Mouse (Mus musculus) C2C12 (cell line): ENCODE results near the gene Bmpr1a. TPM values are rescaled to one million over a fixed set of nuclear protein-coding genes. Genes with fewer than 3 reads are reported as not detected.

Source experiments
- H3K27me3 ChIP-seq: one replicate; pipeline ENCODE4 v1.6.1; 2011; ENCODE audit not compliant: control insufficient read depth, insufficient read depth, insufficient read length
- H3K36me3 ChIP-seq: one replicate; pipeline ENCODE4 v1.6.1; 2011; ENCODE audit not compliant: control insufficient read depth, insufficient read depth
- H3K4me3 ChIP-seq: one replicate; pipeline ENCODE4 v1.5.1; 2011; ENCODE audit warnings: mild to moderate bottlenecking, control low read depth; ENCODE audit not compliant: poor library complexity, insufficient read depth, severe bottlenecking
- H3K79me2 ChIP-seq: one replicate; pipeline ENCODE4 v1.6.1; 2011; ENCODE audit not compliant: control insufficient read depth, insufficient read depth
- H3K79me3 ChIP-seq: one replicate; pipeline ENCODE4 v1.6.1; 2011; ENCODE audit warnings: low read depth, control low read depth
- H3ac ChIP-seq: one replicate; pipeline ENCODE3; 2011; ENCODE audit warnings: low read depth; ENCODE audit not compliant: control insufficient read depth, insufficient read length
- CEBPB ChIP-seq: IDR thresholded peaks from one replicate; pipeline ENCODE4 v1.6.1; 2011; ENCODE audit warnings: low read depth, mild to moderate bottlenecking, control low read depth, moderate library complexity
- CTCF ChIP-seq: IDR thresholded peaks from one replicate; pipeline ENCODE4 v1.5.1; 2011; ENCODE audit not compliant: control insufficient read depth, insufficient read depth, insufficient read length
- FOSL1 ChIP-seq: IDR thresholded peaks from one replicate; pipeline ENCODE4 v1.8.0; 2011; ENCODE audit warnings: mild to moderate bottlenecking, low read length; ENCODE audit not compliant: poor library complexity, insufficient read depth, severe bottlenecking
- MAX ChIP-seq: IDR thresholded peaks from one replicate; pipeline ENCODE4 v1.6.1; 2011; ENCODE audit warnings: mild to moderate bottlenecking, control low read depth
- MYOD1 ChIP-seq: IDR thresholded peaks from one replicate; pipeline ENCODE4 v1.6.1; 2011; ENCODE audit warnings: low read depth; ENCODE audit not compliant: control insufficient read depth, insufficient read length
- MYOG ChIP-seq: IDR thresholded peaks from one replicate; pipeline ENCODE4 v1.6.1; 2011; ENCODE audit not compliant: control insufficient read depth, insufficient read length; ENCODE audit errors: extremely low read depth
- USF1 ChIP-seq: IDR thresholded peaks from one replicate; pipeline ENCODE4 v1.6.1; 2011; ENCODE audit warnings: low read depth, mild to moderate bottlenecking, control low read depth, moderate library complexity
- polyA plus RNA-seq: library from polyadenylated mRNA; unstranded; fragments of >200 nt; fragmentation: generic; extraction: Trizol; gene quantifications from one replicate; pipeline ENCODE4 v1.2.1, GENCODE M21; 2012; ENCODE audit warnings: missing spikeins

Gene Bmpr1a
- polyA plus RNA-seq, 1 experiment, result 8.9 TPM

- TF ChIP-seq CEBPB (no peak), USF1 (no peak), CTCF (no peak), MYOD1 (no peak), FOSL1 (no peak), MAX (no peak), MYOG (no peak)
- Histone ChIP-seq H3K27me3 (no peaks in the 10 kb centered on the region), H3K4me3 (no peak within 1 kb of the TSS), H3ac (no peak within 1 kb of the TSS), H3K36me3 (no peaks in the 10 kb centered on the region), H3K79me3 (no peaks in the 10 kb centered on the region), H3K79me2 (no peaks in the 10 kb centered on the region)
These were observed 19.6 kb upstream of the Bmpr1a start, which contains the start of gene 9230112D13Rik for GRCm38 (mm10) chr14:34522701-34523100. Gene 9230112D13Rik (minus strand): TSS chr14:34522801.

DNA sequence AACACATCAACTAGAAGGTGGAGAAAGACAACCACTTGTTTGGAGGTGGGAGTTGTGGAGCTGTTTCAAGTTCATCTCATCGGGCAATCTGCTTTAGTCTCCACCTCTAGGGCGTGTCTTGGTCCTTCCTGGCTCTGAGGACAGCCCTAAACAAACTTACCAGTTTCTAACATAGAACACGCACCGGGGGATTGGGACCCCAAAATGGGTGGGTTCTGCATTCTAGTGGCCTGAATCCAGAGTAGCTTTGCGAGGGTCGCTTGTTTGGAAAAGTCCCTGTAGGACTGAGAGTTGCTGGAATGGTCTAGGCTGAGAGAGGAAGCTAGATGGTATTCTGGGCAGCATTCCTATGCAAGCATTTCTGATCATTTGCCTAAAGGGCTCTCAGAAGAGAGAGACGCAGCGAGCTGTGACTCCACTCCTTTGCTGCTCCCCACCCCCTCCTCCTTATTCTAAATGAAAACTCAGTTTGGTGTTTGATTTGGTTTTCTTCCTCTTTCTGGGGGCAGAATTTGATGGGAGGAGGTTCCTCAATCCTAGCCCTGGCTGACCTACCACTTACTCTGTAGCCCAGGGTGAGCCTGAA lies 14.9 kb upstream of the Bmpr1a start:
- no peaks in the 10 kb centered on the region for H3K36me3 ChIP-seq
- H3K27me3 ChIP-seq, result no peaks in the 10 kb centered on the region
- H3K79me3 ChIP-seq, result no peaks in the 10 kb centered on the region
- no peaks in the 10 kb centered on the region for H3K79me2 ChIP-seq
- H3ac ChIP-seq, result no peak overlapping the region
- H3K4me3 ChIP-seq, result no peak overlapping the region
- TF ChIP-seq CTCF (no peak), FOSL1 (no peak), CEBPB (no peak), MYOD1 (no peak), USF1 (no peak)

- TF ChIP-seq MYOD1 (no peak), MYOG (no peak), MAX (no peak), CEBPB (no peak), USF1 (no peak), FOSL1 (no peak), CTCF (no peak)
- Histone ChIP-seq H3K4me3 (no peak overlapping the region), H3K27me3 (no peaks in the 10 kb centered on the region), H3ac (no peak overlapping the region), H3K79me2 (no peaks in the 10 kb centered on the region), H3K36me3 (no peaks in the 10 kb centered on the region), H3K79me3 (no peaks in the 10 kb centered on the region)
These were observed 13.9 kb upstream of the Bmpr1a start for GRCm38 (mm10) chr14:34516960-34517577.

- H3K4me3 ChIP-seq, result no peak overlapping the region
- TF ChIP-seq FOSL1, result no peak
- no peak for TF ChIP-seq CEBPB
- TF ChIP-seq USF1, result no peak
- TF ChIP-seq MAX, result no peak
- TF ChIP-seq CTCF, result no peak
- no peak for TF ChIP-seq MYOG
- TF ChIP-seq MYOD1, result no peak
- no peaks in the 10 kb centered on the region for H3K79me2 ChIP-seq
- no peaks in the 10 kb centered on the region for H3K36me3 ChIP-seq
- H3K79me3 ChIP-seq, result no peaks in the 10 kb centered on the region
- no peaks in the 10 kb centered on the region for H3K27me3 ChIP-seq
- no peak overlapping the region for H3ac ChIP-seq
These were observed 12.7 kb upstream of the Bmpr1a start for GRCm38 (mm10) chr14:34515860-34516259.

DNA sequence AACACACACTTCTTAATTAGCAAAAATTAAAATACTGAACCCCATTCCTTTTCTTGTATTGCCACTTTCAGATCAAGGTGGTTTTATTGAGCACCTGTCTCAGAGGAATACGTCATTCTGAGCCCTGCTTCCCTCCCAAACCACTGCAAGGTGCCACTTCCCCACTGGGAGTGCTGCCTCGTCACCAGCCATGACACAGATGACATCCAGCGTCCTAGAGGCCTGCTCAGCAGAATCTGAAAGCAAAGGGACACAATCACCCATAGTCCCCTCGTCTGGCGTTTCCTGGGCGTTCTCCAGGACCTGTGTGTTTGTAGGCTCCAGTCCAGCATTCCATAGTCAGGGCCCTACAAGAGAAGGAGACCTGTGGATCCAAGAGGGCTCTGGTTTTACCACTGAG lies 11.0 kb upstream of the Bmpr1a start:
- Histone ChIP-seq H3ac (no peak overlapping the region), H3K4me3 (no peak overlapping the region), H3K79me2 (no peaks in the 10 kb centered on the region), H3K79me3 (no peaks in the 10 kb centered on the region), H3K27me3 (no peaks in the 10 kb centered on the region), H3K36me3 (no peaks in the 10 kb centered on the region)
- TF ChIP-seq CEBPB (no peak), MYOD1 (no peak), MYOG (no peak), MAX (no peak), FOSL1 (no peak), CTCF (no peak), USF1 (no peak)

DNA sequence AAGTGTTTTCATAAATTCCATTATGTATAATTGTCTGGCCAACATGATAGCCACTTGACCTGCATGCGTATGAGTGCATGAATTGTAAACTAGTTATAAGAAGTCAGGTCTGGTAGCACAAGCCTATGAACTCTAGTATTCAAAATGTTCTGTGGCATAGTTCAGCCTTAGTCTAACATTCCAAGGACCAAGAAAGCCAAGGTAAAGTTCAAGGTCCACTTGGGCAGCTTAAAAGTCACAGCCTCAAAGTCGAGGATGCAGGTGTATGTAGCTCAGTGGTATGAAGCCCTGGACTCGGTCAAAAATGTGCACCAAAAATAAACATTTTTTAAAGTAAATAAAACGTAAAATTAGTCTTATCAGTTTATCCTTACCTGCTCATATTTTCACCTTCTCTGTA lies 9.5 kb upstream of the Bmpr1a start:
- Histone ChIP-seq H3ac (no peak overlapping the region), H3K4me3 (no peak overlapping the region), H3K79me2 (no peaks in the 10 kb centered on the region), H3K79me3 (no peaks in the 10 kb centered on the region), H3K36me3 (no peaks in the 10 kb centered on the region), H3K27me3 (no peaks in the 10 kb centered on the region)
- TF ChIP-seq FOSL1 (no peak), USF1 (no peak), CEBPB (no peak), MYOG (no peak), MAX (no peak), CTCF (no peak), MYOD1 (no peak)
